Mouse (Mus musculus) kidney, adult 2 months (tissue): ENCODE data around the gene Hes5. TPM values are rescaled to one million over a fixed set of nuclear protein-coding genes. Genes with fewer than 3 reads are reported as not detected.

Source experiments
- DNase-seq: peaks from one replicate; pipeline ENCODE4 v3.0.0; 2021
- H3K27ac ChIP-seq: fragments of 200-500 bp; 2 replicates; pipeline ENCODE4 v1.5.1; 2012; ENCODE audit warnings: low read depth, low read length, control low read depth, inconsistent platforms; ENCODE audit not compliant: insufficient read depth
- H3K27me3 ChIP-seq: fragments of 200-500 bp; replicated peaks from 2 replicates; pipeline ENCODE4 v1.6.1; 2012; ENCODE audit warnings: mild to moderate bottlenecking, moderate library complexity, low read length, inconsistent platforms; ENCODE audit not compliant: control insufficient read depth, insufficient read depth
- H3K36me3 ChIP-seq: fragments of 200-500 bp; 2 replicates; pipeline ENCODE4 v1.6.1; 2012; ENCODE audit warnings: mild to moderate bottlenecking, moderate library complexity, low read length, inconsistent platforms; ENCODE audit not compliant: control insufficient read depth, insufficient read depth
- H3K4me1 ChIP-seq: fragments of 200-500 bp; 2 replicates; pipeline ENCODE4 v1.6.1; 2011; ENCODE audit warnings: low read length; ENCODE audit not compliant: control insufficient read depth, insufficient read depth
- H3K4me3 ChIP-seq: fragments of 200-500 bp; 2 replicates; pipeline ENCODE4 v1.5.1; 2011; ENCODE audit warnings: mild to moderate bottlenecking, low read depth, low read length, control low read depth; ENCODE audit not compliant: insufficient read depth
- CTCF ChIP-seq: fragments of 200-500 bp; conservative IDR thresholded peaks from 2 replicates; pipeline ENCODE4 v1.5.1; 2011; ENCODE audit warnings: low read depth, mild to moderate bottlenecking, control low read depth, low read length, moderate library complexity, mixed read lengths; ENCODE audit not compliant: insufficient read depth, insufficient read length
- POLR2A ChIP-seq: fragments of 200-500 bp; IDR thresholded peaks from one replicate; pipeline ENCODE4 v1.6.1; 2011; ENCODE audit warnings: low read depth, low read length, control low read depth
- whole genome bisulfite sequencing: fragments of 180-500 bp; shearing (Covaris S2); methylation state at CpG from one replicate; pipeline ENCODE4 v1.1.7; 2018; 5-methylcytosine and 5-hydroxymethylcytosine counted together
- polyA plus RNA-seq: library from polyadenylated mRNA; depleted of rRNA; stranded (reverse); fragments of >200 nt; gene quantifications from 2 replicates; pipeline ENCODE4 v1.2.3, GENCODE M21; 2012; rRNA removed

The Hes5 gene
- polyA plus RNA-seq, 1 experiment, result not detected

DNA sequence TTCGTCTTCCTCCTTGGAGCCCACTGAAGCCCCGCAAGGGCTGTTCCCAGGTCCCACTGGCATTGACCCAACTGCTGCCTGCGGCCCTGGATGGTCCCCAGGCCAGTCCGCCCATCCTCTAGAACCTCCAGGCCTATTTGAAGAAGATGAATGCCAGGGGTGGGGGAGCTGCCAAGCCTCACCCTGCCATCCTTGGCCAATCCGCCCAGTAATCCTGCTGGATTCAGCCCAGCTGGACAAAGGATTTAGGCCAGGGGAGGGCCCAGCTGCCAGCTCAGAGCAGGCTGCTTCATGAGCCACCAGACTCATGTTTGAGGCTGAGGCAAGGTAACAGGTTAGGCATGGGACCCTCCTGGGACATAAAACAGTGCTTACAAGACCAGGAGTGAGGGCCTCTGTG, 50.1 kb downstream of the Hes5 start:
- Histone ChIP-seq H3K4me1 (no peaks in the 10 kb centered on the region), H3K27ac (no peak overlapping the region), H3K4me3 (no peak overlapping the region), H3K27me3 (no peaks in the 10 kb centered on the region), H3K36me3 (no peaks in the 10 kb centered on the region)
- whole genome bisulfite sequencing, result 89% methylated on average over 5 of the region's 5 CpGs
- no peak for TF ChIP-seq POLR2A
- no peak for TF ChIP-seq CTCF
- peak; percentile 5 for DNase-seq

DNA sequence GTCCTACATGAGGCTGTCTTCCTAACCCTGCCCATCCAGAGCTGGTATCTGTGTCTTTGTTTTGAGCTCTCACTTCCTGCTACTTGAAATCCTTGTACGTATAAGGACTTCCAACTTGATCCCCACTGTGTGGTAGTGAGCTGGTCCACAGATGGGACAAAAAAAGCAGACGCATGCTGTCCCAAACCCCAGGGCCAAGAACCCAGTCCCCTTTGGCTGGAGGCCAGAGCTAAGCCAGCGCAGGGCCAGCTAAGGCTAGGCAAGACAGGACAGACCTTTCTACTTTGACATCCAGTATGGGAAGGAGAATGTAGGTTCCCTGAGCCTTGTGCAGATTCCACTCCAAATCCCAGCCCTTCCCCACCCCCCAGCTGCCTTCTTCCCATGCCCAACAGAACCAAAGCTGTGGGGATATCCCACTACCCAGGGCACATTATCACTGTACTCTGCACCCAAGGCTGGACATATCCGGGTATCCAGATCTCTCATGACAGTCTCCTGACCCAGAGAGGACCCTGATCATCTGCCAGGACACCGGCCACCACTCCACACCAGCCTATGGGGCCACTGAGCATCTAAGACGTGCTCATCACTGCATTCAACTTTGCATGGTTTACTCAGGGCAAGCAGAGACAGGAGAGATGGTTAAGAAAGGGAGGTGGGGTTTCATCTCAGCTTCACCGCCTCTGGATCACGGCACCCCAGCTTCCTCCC, 50.7 kb downstream of the Hes5 start:
- H3K36me3 ChIP-seq, result no peaks in the 10 kb centered on the region
- no peak for DNase-seq
- no peaks in the 10 kb centered on the region for H3K27me3 ChIP-seq
- H3K4me1 ChIP-seq, result no peaks in the 10 kb centered on the region
- no peak overlapping the region for H3K27ac ChIP-seq
- no peak overlapping the region for H3K4me3 ChIP-seq
- 70% methylated on average over 8 of the region's 8 CpGs for WGBS
- no peak for TF ChIP-seq CTCF
- TF ChIP-seq POLR2A, result no peak

Other genes starting within 250 kb of the Hes5 start
- gene Ttc34, start 123.5 kb upstream of the Hes5 start, polyA plus RNA-seq, result 0.05 TPM in 1 of 2 replicates, not detected in the other
- gene Mmel1, start 91.3 kb upstream of the Hes5 start, polyA plus RNA-seq, result 0.03 and 0.19 TPM in 2 replicates
- gene Fam213b, start 61.8 kb upstream of the Hes5 start, polyA plus RNA-seq, result 74.0 and 92.4 TPM in 2 replicates
- 12.1 and 19.4 TPM in 2 replicates for gene Tnfrsf14, start 32.4 kb upstream of the Hes5 start, polyA plus RNA-seq
- 37.5 and 41.5 TPM in 2 replicates for gene Pank4, start 3.2 kb downstream of the Hes5 start, polyA plus RNA-seq
- 0.52 and 2.3 TPM in 2 replicates for gene Plch2, start 95.9 kb downstream of the Hes5 start, polyA plus RNA-seq
- 23.9 and 25.6 TPM in 2 replicates for gene Pex10, start 106.1 kb downstream of the Hes5 start, polyA plus RNA-seq
- gene Rer1, start 125.5 kb downstream of the Hes5 start, polyA plus RNA-seq, result 133 TPM in 2 replicates
- gene Morn1, start 125.7 kb downstream of the Hes5 start, polyA plus RNA-seq, result 10.4 and 12.4 TPM in 2 replicates